Mouse (Mus musculus): ENCODE results near the gene Rcl1. TPM values are rescaled to one million over a fixed set of nuclear protein-coding genes. Genes with fewer than 3 reads are reported as not detected.

Gene Rcl1
- total RNA-seq, 2 experiments from 2014 or later, result 4.8 to 11.0 TPM

Small RNA genes within 50 kb of the gene (microRNA-seq; reads per million reads assigned to microRNA genes)
- gene Mir101b, result 1,138 to 2,309 reads per million in 2 experiments

Other genes starting within 250 kb of the Rcl1 start
- gene Plpp6, start 137.4 kb upstream of the Rcl1 start, total RNA-seq (2021), result 1 to 10 TPM; 1.6 to 1.9 TPM
- gene 4430402I18Rik, start 133.6 kb upstream of the Rcl1 start, total RNA-seq (2021), result under 1 TPM; 0.54 to 0.87 TPM
- 10 to 100 TPM; 40.5 to 40.6 TPM for gene Cdc37l1, start 111.0 kb upstream of the Rcl1 start, total RNA-seq (2021)
- gene Ak3, start 53.4 kb upstream of the Rcl1 start, total RNA-seq (2021), result 10 to 100 TPM; 47.4 to 49.0 TPM
- 10 to 100 TPM; 29.5 to 30.6 TPM for gene Jak2, start 150.5 kb downstream of the Rcl1 start, total RNA-seq (2021)
- not detected for gene Insl6, start 224.0 kb downstream of the Rcl1 start, total RNA-seq (2021)
- not detected for gene Rln1, start 233.3 kb downstream of the Rcl1 start, total RNA-seq (2021)